Mouse (Mus musculus): ENCODE measurements around the gene Ccdc146. TPM values are rescaled to one million over a fixed set of nuclear protein-coding genes. Genes with fewer than 3 reads are reported as not detected.
"Not testable (repeated sequence)": the region's sequence is repeated elsewhere in the genome, so short reads cannot be mapped to it uniquely, and the experiment has no call there.

Ccdc146 gene
- polyA plus RNA-seq, 1 experiment, result not detected

GRCm38 (mm10) chr5:21288658-21289435 is 135.6 kb downstream of the Ccdc146 start:
- TF ChIP-seq POLR2A (IDR thresholded peaks at IDR 0.05; ENCODE audit: insufficient read depth, low read length) (no peak), EP300 (IDR thresholded peaks at IDR 0.05; ENCODE audit: insufficient read depth, low read depth, low read length) (no peak), CTCF (IDR thresholded peaks at IDR 0.05; ENCODE audit: low read depth, low read length) (no peak)
- Histone ChIP-seq H3K36me3 (ENCODE audit: control insufficient read depth, insufficient read depth, low read length, poor library complexity, severe bottlenecking) (no peaks in the 10 kb centered on the region), H3K27me3 (ENCODE audit: control insufficient read depth, insufficient read depth, low read length, poor library complexity, severe bottlenecking) (no peaks in the 10 kb centered on the region), H3K9me3 (replicated peaks; ENCODE audit: control insufficient read depth, insufficient read depth, low read length, poor library complexity, severe bottlenecking) (no peaks in the 10 kb centered on the region), H3K4me3 (ENCODE audit: low read depth, low read length) (no peak overlapping the region), H3K9ac (ENCODE audit: low read depth, poor library complexity, severe bottlenecking) (no peak overlapping the region), H3K4me1 (ENCODE audit: control insufficient read depth, insufficient read depth, low read length) (no peaks in the 10 kb centered on the region), H3K27ac (ENCODE audit: insufficient read depth, low read length) (no peak overlapping the region)

- Histone ChIP-seq H3K4me1 (ENCODE audit: control insufficient read depth, insufficient read depth, low read length) (no peaks in the 10 kb centered on the region), H3K9me3 (replicated peaks; ENCODE audit: control insufficient read depth, insufficient read depth, low read length, poor library complexity, severe bottlenecking) (no peaks in the 10 kb centered on the region), H3K4me3 (ENCODE audit: low read depth, low read length) (no peak overlapping the region), H3K27ac (ENCODE audit: insufficient read depth, low read length) (no peak overlapping the region), H3K9ac (ENCODE audit: low read depth, poor library complexity, severe bottlenecking) (no peak overlapping the region), H3K27me3 (ENCODE audit: control insufficient read depth, insufficient read depth, low read length, poor library complexity, severe bottlenecking) (no peaks in the 10 kb centered on the region), H3K36me3 (ENCODE audit: control insufficient read depth, insufficient read depth, low read length, poor library complexity, severe bottlenecking) (no peaks in the 10 kb centered on the region)
- TF ChIP-seq CTCF (IDR thresholded peaks at IDR 0.05; ENCODE audit: low read depth, low read length), result no peak
- no peak for TF ChIP-seq EP300 (IDR thresholded peaks at IDR 0.05; ENCODE audit: insufficient read depth, low read depth, low read length)
- no peak for TF ChIP-seq POLR2A (IDR thresholded peaks at IDR 0.05; ENCODE audit: insufficient read depth, low read length)
Measured at GRCm38 (mm10) chr5:21283356-21284062, 141.0 kb downstream of the Ccdc146 start.

GRCm38 (mm10) chr5:21277685-21278084 is 146.8 kb downstream of the Ccdc146 start:
- not testable (repeated sequence) for H3K4me1 ChIP-seq (ENCODE audit: control insufficient read depth, insufficient read depth, low read length); H3K27ac ChIP-seq (ENCODE audit: insufficient read depth, low read length); H3K4me3 ChIP-seq (ENCODE audit: low read depth, low read length); H3K9ac ChIP-seq (ENCODE audit: low read depth, poor library complexity, severe bottlenecking); H3K9me3 ChIP-seq (replicated peaks; ENCODE audit: control insufficient read depth, insufficient read depth, low read length, poor library complexity, severe bottlenecking); H3K36me3 ChIP-seq (ENCODE audit: control insufficient read depth, insufficient read depth, low read length, poor library complexity, severe bottlenecking); H3K27me3 ChIP-seq (ENCODE audit: control insufficient read depth, insufficient read depth, low read length, poor library complexity, severe bottlenecking)

GRCm38 (mm10) chr5:21271386-21272354 is 152.8 kb downstream of the Ccdc146 start:
- Histone ChIP-seq H3K36me3 (ENCODE audit: control insufficient read depth, insufficient read depth, low read length, poor library complexity, severe bottlenecking) (no peaks in the 10 kb centered on the region), H3K4me3 (ENCODE audit: low read depth, low read length) (no peak overlapping the region), H3K27ac (ENCODE audit: insufficient read depth, low read length) (no peak overlapping the region), H3K9ac (ENCODE audit: low read depth, poor library complexity, severe bottlenecking) (no peak overlapping the region), H3K4me1 (ENCODE audit: control insufficient read depth, insufficient read depth, low read length) (no peaks in the 10 kb centered on the region), H3K9me3 (replicated peaks; ENCODE audit: control insufficient read depth, insufficient read depth, low read length, poor library complexity, severe bottlenecking) (no peaks in the 10 kb centered on the region), H3K27me3 (ENCODE audit: control insufficient read depth, insufficient read depth, low read length, poor library complexity, severe bottlenecking) (no peaks in the 10 kb centered on the region; the same call in 1 of the 2 replicates)
- no peak for TF ChIP-seq POLR2A (IDR thresholded peaks at IDR 0.05; ENCODE audit: insufficient read depth, low read length)
- TF ChIP-seq CTCF (IDR thresholded peaks at IDR 0.05; ENCODE audit: low read depth, low read length), result no peak
- no peak for TF ChIP-seq EP300 (IDR thresholded peaks at IDR 0.05; ENCODE audit: insufficient read depth, low read depth, low read length)

- H3K27ac ChIP-seq (ENCODE audit: insufficient read depth, low read length), result no peak overlapping the region
- no peaks in the 10 kb centered on the region for H3K4me1 ChIP-seq (ENCODE audit: control insufficient read depth, insufficient read depth, low read length)
- H3K9ac ChIP-seq (ENCODE audit: low read depth, poor library complexity, severe bottlenecking), result no peak overlapping the region
- TF ChIP-seq EP300 (IDR thresholded peaks at IDR 0.05; ENCODE audit: insufficient read depth, low read depth, low read length) (no peak), CTCF (IDR thresholded peaks at IDR 0.05; ENCODE audit: low read depth, low read length) (no peak), POLR2A (IDR thresholded peaks at IDR 0.05; ENCODE audit: insufficient read depth, low read length) (no peak)
- no peak overlapping the region for H3K4me3 ChIP-seq (ENCODE audit: low read depth, low read length)
- no peaks in the 10 kb centered on the region for H3K36me3 ChIP-seq (ENCODE audit: control insufficient read depth, insufficient read depth, low read length, poor library complexity, severe bottlenecking)
- no peaks in the 10 kb centered on the region for H3K9me3 ChIP-seq (replicated peaks; ENCODE audit: control insufficient read depth, insufficient read depth, low read length, poor library complexity, severe bottlenecking)
- H3K27me3 ChIP-seq (ENCODE audit: control insufficient read depth, insufficient read depth, low read length, poor library complexity, severe bottlenecking), result no peaks in the 10 kb centered on the region; the same call in 1 of the 2 replicates
Measured at GRCm38 (mm10) chr5:21270756-21271155, 153.7 kb downstream of the Ccdc146 start.

All from ES-Bruce4 (cell line).